Mouse (Mus musculus) C2C12 (cell line): ENCODE data around the gene Tcl1b2.
"Not testable (repeated sequence)": the region's sequence is repeated elsewhere in the genome, so short reads cannot be mapped to it uniquely, and the experiment has no call there.

Source experiments
- CEBPB ChIP-seq: IDR thresholded peaks from one replicate; pipeline ENCODE4 v1.6.1; 2011; ENCODE audit warnings: low read depth, mild to moderate bottlenecking, control low read depth, moderate library complexity
- CTCF ChIP-seq: IDR thresholded peaks from one replicate; pipeline ENCODE4 v1.5.1; 2011; ENCODE audit not compliant: control insufficient read depth, insufficient read depth, insufficient read length
- FOSL1 ChIP-seq: IDR thresholded peaks from one replicate; pipeline ENCODE4 v1.8.0; 2011; ENCODE audit warnings: mild to moderate bottlenecking, low read length; ENCODE audit not compliant: poor library complexity, insufficient read depth, severe bottlenecking
- MAX ChIP-seq: IDR thresholded peaks from one replicate; pipeline ENCODE4 v1.6.1; 2011; ENCODE audit warnings: mild to moderate bottlenecking, control low read depth
- MYOD1 ChIP-seq: IDR thresholded peaks from one replicate; pipeline ENCODE4 v1.6.1; 2011; ENCODE audit warnings: low read depth; ENCODE audit not compliant: control insufficient read depth, insufficient read length
- MYOG ChIP-seq: IDR thresholded peaks from one replicate; pipeline ENCODE4 v1.6.1; 2011; ENCODE audit not compliant: control insufficient read depth, insufficient read length; ENCODE audit errors: extremely low read depth
- USF1 ChIP-seq: IDR thresholded peaks from one replicate; pipeline ENCODE4 v1.6.1; 2011; ENCODE audit warnings: low read depth, mild to moderate bottlenecking, control low read depth, moderate library complexity

DNA sequence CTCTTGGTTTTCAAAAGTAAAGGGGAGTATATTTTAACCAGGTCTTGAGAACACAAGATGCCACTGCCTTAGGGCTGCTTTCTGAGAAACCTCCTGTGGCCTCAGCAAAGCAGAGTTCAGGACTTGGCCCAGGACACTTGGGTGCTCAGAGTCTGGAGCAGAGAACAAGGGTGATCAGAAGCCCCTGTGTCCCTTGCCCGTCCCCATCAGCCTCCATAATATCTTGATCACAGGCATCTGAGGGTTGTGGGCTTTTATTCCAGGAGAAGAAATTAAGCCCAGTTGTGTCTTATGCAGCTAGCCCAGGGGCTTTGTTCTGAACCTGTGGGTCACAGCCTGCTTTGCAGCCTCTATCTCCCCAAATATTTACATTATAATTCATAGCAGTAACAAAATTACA, 55.8 kb downstream of the Tcl1b2 start, which contains the start of gene Tcl1b4:
- not testable (repeated sequence) for TF ChIP-seq USF1, CTCF, CEBPB, FOSL1, MAX, MYOD1, MYOG
